Mouse (Mus musculus) right cerebral cortex, postnatal 25 days (tissue): Measurements from ENCODE around the gene Olfr564.

ENCODE experiments used
- DNase-seq: peaks from one replicate; pipeline ENCODE4 v3.0.0; 2022

Gene Olfr564

GRCm38 (mm10) chr7:102803180-102803579, at the start of gene Olfr564:
Olfr564 (plus strand) TSS chr7:102803480.
- DNase-seq: no peak

GRCm38 (mm10) chr7:102759266-102759665, 44.0 kb upstream of the Olfr564 start, which contains the start of the genes Olfr560 and Olfr78:
Olfr560 (minus strand) TSS chr7:102759366.
Olfr78 (minus strand) TSS chr7:102759471.
- no peak for DNase-seq

GRCm38 (mm10) chr7:102770921-102771320, 32.4 kb upstream of the Olfr564 start, which contains the start of gene Olfr561:
Olfr561 (plus strand) TSS chr7:102771221.
- DNase-seq: no peak
